Mouse (Mus musculus) heart, adult 2 months (tissue): Measurements from ENCODE around the gene Msx2.

ENCODE experiments used
- EP300 ChIP-seq: fragments of 200-500 bp; IDR thresholded peaks from 2 replicates; pipeline ENCODE4 v1.6.1; 2011; ENCODE audit warnings: low read depth, low read length, control low read depth; ENCODE audit not compliant: insufficient read depth
- POLR2A ChIP-seq: fragments of 200-500 bp; IDR thresholded peaks from 2 replicates; pipeline ENCODE4 v1.6.1; 2011; ENCODE audit warnings: mild to moderate bottlenecking, low read depth, low read length, control low read depth; ENCODE audit not compliant: insufficient read depth

GRCm38 (mm10) chr13:53420741-53421140 lies 52.1 kb downstream of the Msx2 start:
- TF ChIP-seq POLR2A (no peak), EP300 (no peak)
